Mouse (Mus musculus): Measurements from ENCODE around the gene Ntrk3.
A peak's percentile ranks its signal among the peaks of the same experiment; 100 is the strongest.

Ntrk3 gene

GRCm38 (mm10) chr7:78518760-78519363, 218.9 kb downstream of the Ntrk3 start:
- no peak for DNase-seq

GRCm38 (mm10) chr7:78515042-78515609, 222.7 kb downstream of the Ntrk3 start:
- DNase-seq = no peak

- DNase-seq = no peak
These were observed 230.7 kb downstream of the Ntrk3 start for GRCm38 (mm10) chr7:78507032-78507611.

GRCm38 (mm10) chr7:78500863-78501262, 236.9 kb downstream of the Ntrk3 start:
- no peak for DNase-seq

- DNase-seq = no peak
These were observed 237.8 kb downstream of the Ntrk3 start for GRCm38 (mm10) chr7:78499970-78500369.

- no peak for DNase-seq
These were observed 239.5 kb downstream of the Ntrk3 start for GRCm38 (mm10) chr7:78498356-78498755.

- peak; percentile 3 for DNase-seq
These were observed 240.0 kb downstream of the Ntrk3 start for GRCm38 (mm10) chr7:78497819-78498218.

GRCm38 (mm10) chr7:78493591-78493990, 244.2 kb downstream of the Ntrk3 start:
- DNase-seq = no peak

- no peak for DNase-seq
These were observed 246.6 kb downstream of the Ntrk3 start for GRCm38 (mm10) chr7:78491176-78491575.

- DNase-seq = no peak
These were observed 253.5 kb downstream of the Ntrk3 start for GRCm38 (mm10) chr7:78484290-78484689.

GRCm38 (mm10) chr7:78483729-78484128, 254.1 kb downstream of the Ntrk3 start:
- no peak for DNase-seq

GRCm38 (mm10) chr7:78483061-78483460, 254.8 kb downstream of the Ntrk3 start:
- DNase-seq = no peak

GRCm38 (mm10) chr7:78478881-78479280, 258.9 kb downstream of the Ntrk3 start:
- DNase-seq = no peak

GRCm38 (mm10) chr7:78471755-78472154, 266.1 kb downstream of the Ntrk3 start:
- DNase-seq = no peak

GRCm38 (mm10) chr7:78471270-78471669, 266.5 kb downstream of the Ntrk3 start:
- no peak for DNase-seq

GRCm38 (mm10) chr7:78462605-78463004, 275.2 kb downstream of the Ntrk3 start:
- DNase-seq = no peak

GRCm38 (mm10) chr7:78459021-78459420, 278.8 kb downstream of the Ntrk3 start:
- DNase-seq = no peak

- DNase-seq = no peak
These were observed 286.1 kb downstream of the Ntrk3 start for GRCm38 (mm10) chr7:78451666-78452065.

GRCm38 (mm10) chr7:78449909-78450592, 287.8 kb downstream of the Ntrk3 start:
- DNase-seq = no peak

GRCm38 (mm10) chr7:78448841-78449240, 289.0 kb downstream of the Ntrk3 start:
- DNase-seq = no peak

- DNase-seq = no peak
These were observed 294.3 kb downstream of the Ntrk3 start for GRCm38 (mm10) chr7:78443373-78444036.

GRCm38 (mm10) chr7:78441706-78442105, 296.1 kb downstream of the Ntrk3 start:
- no peak for DNase-seq

GRCm38 (mm10) chr7:78440896-78441295, 296.9 kb downstream of the Ntrk3 start:
- DNase-seq = no peak

All from liver (tissue).